Mouse (Mus musculus) cerebellum, adult 11 months (tissue): Measurements from ENCODE around the gene Gm49359.
"Not testable (repeated sequence)": the region's sequence is repeated elsewhere in the genome, so short reads cannot be mapped to it uniquely, and the experiment has no call there.

Experiments
- DNase-seq: peaks from one replicate; pipeline ENCODE4 v3.0.0; 2022

The Gm49359 gene

GRCm38 (mm10) chr13:62466424-62467334 is at the start of gene Gm49359:
Gm49359 (minus strand) TSS chr13:62466832.
- DNase-seq = peak; percentile 85

- not testable (repeated sequence) for DNase-seq
These were observed 44.2 kb upstream of the Gm49359 start for GRCm38 (mm10) chr13:62510641-62511420.

GRCm38 (mm10) chr13:62472661-62473060 is 6.0 kb upstream of the Gm49359 start:
- not testable (repeated sequence) for DNase-seq

- DNase-seq = not testable (repeated sequence)
These were observed 3.3 kb upstream of the Gm49359 start for GRCm38 (mm10) chr13:62469947-62470346.
